Mouse (Mus musculus): Measurements from ENCODE around the gene Pfkm.

Pfkm gene

GRCm38 (mm10) chr15:98170917-98171316 lies 78.5 kb downstream of the Pfkm start:
- DNase-seq (ENCODE audit: low spot score in 2 of 2) = no peak

GRCm38 (mm10) chr15:98172113-98172512 lies 79.7 kb downstream of the Pfkm start:
- no peak for DNase-seq (ENCODE audit: low spot score in 2 of 2)

- DNase-seq (ENCODE audit: low spot score in 2 of 2) = no peak
Observed at GRCm38 (mm10) chr15:98173821-98174220, 81.4 kb downstream of the Pfkm start.

GRCm38 (mm10) chr15:98177320-98177719 lies 84.9 kb downstream of the Pfkm start:
- DNase-seq (ENCODE audit: low spot score in 2 of 2) = no peak

GRCm38 (mm10) chr15:98180567-98181131 lies 88.3 kb downstream of the Pfkm start:
- DNase-seq (ENCODE audit: low spot score in 2 of 2) = no peak

GRCm38 (mm10) chr15:98181132-98181711 lies 88.8 kb downstream of the Pfkm start:
- DNase-seq (ENCODE audit: low spot score in 2 of 2) = peak; percentile 93 to 94

Measured in urinary bladder, postnatal 4 days (tissue).